Mouse (Mus musculus) lung, adult 2 months (tissue): ENCODE results near the gene Lrrc26. TPM values are rescaled to one million over a fixed set of nuclear protein-coding genes. Genes with fewer than 3 reads are reported as not detected.
"Not testable (repeated sequence)": the region's sequence is repeated elsewhere in the genome, so short reads cannot be mapped to it uniquely, and the experiment has no call there.

ENCODE experiments used
- DNase-seq: peaks from one replicate; pipeline ENCODE4 v3.0.0; 2022
- H3K4me1 ChIP-seq: fragments of 200-500 bp; 2 replicates; pipeline ENCODE4 v1.6.1; 2011; ENCODE audit warnings: low read length; ENCODE audit not compliant: control insufficient read depth, insufficient read depth
- H3K4me3 ChIP-seq: fragments of 200-500 bp; replicated peaks from 2 replicates; pipeline ENCODE3; 2011; ENCODE audit warnings: low read depth, mild to moderate bottlenecking, control low read depth, low read length; ENCODE audit errors: extremely low read depth
- CTCF ChIP-seq: fragments of 200-500 bp; IDR thresholded peaks from 2 replicates; pipeline ENCODE4 v1.5.1; 2011; ENCODE audit warnings: mild to moderate bottlenecking, low read length, control low read depth; ENCODE audit not compliant: insufficient read depth
- POLR2A ChIP-seq: fragments of 200-500 bp; IDR thresholded peaks from 2 replicates; pipeline ENCODE4 v1.6.1; 2011; ENCODE audit warnings: low read depth, mild to moderate bottlenecking, control low read depth, low read length, borderline replicate concordance; ENCODE audit errors: extremely low read depth
- WGBS: fragments of 180-500 bp; shearing (Covaris S2); methylation state at CpG from one replicate; pipeline ENCODE4 v1.1.7; 2018; 5-methylcytosine and 5-hydroxymethylcytosine counted together
- polyA plus RNA-seq: library from polyadenylated mRNA; depleted of rRNA; stranded (reverse); fragments of >200 nt; gene quantifications from 2 replicates; pipeline ENCODE4 v1.2.3, GENCODE M21; 2012

Lrrc26 gene
- polyA plus RNA-seq, 1 experiment: 52.8 TPM

DNA sequence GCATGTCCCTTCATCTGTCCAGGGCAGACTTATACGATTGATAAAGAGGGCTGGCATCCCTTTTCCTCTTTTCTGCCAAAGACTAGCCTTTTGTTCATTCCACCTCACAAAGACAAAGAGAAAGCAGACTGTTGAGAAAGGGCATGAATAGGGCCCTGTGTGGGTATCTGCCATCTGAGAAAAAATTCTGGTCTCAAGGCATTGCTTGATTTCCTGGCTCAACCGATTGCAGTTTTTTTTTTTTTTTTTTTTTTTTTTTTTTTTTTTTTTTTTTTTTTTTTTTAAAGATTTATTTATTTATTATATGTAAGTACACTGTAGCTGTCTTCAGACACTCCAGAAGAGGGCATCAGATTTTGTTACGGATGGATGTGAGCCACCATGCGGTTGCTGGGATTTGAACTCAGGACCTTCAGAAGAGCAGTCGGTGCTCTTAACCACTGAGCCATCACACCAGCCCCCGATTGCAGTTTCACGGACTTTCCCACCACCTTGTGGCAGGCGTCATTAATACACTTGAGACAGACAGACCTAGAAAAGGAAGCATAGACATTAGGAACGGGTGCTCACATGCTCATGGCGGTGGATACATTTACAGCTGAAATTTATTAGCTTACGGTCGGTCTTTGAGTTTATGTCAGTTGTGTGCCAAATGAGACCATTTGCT lies 33.1 kb upstream of the Lrrc26 start:
- H3K4me3 ChIP-seq: peak overlapping the region; percentile 93
- DNase-seq, H3K4me1 ChIP-seq: not testable (repeated sequence)
- peak; percentile 25; the same call in 1 of the 2 replicates for TF ChIP-seq CTCF
- WGBS: 39% methylated on average over 12 of the region's 12 CpGs

DNA sequence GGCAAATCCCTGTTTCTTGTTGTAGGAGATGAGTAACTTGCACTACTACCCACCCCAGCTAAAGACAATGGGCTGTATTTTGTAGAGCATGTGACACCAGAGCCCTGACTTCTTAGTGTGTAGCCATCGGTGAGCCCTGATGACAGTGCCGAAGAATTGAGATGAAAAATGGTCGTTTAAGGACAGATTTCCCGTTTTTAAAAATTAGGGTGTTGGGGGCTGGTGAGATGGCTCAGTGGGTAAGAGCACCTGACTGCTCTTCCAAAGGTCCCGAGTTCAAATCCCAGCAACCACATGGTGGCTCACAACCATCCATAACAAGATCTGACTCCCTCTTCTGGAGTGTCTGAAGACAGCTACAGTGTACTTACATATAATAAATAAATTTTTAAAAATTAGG lies 32.5 kb upstream of the Lrrc26 start:
- DNase-seq, H3K4me1 ChIP-seq, H3K4me3 ChIP-seq: not testable (repeated sequence)
- 80% methylated on average over 5 of the region's 5 CpGs for WGBS

DNA sequence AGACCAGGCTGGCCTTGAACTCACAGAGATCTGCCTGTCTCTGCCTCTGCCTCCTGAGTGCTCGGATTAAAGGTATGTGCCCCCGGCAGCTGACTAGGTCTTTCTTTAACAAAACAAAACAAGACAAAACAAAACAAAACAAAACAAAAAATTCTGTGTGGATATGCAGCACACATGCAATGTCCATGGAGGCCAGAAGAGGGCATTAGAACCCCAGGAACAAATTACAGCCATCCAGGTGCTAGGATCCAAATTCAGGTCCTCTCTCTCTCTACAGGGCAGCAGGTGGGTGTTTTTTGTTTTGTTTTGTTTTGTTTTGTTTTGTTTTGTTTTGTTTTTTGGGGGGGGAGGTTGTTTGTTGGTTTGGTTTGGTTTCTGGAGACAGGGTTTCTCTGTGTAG lies 30.8 kb upstream of the Lrrc26 start:
- WGBS: 61% methylated on average over 2 of the region's 2 CpGs
- peaks cover 14% of the 10 kb centered on the region for H3K4me1 ChIP-seq
- TF ChIP-seq CTCF (peak; percentile 30), POLR2A (no peak)
- no peak for DNase-seq
- no peak overlapping the region for H3K4me3 ChIP-seq

DNA sequence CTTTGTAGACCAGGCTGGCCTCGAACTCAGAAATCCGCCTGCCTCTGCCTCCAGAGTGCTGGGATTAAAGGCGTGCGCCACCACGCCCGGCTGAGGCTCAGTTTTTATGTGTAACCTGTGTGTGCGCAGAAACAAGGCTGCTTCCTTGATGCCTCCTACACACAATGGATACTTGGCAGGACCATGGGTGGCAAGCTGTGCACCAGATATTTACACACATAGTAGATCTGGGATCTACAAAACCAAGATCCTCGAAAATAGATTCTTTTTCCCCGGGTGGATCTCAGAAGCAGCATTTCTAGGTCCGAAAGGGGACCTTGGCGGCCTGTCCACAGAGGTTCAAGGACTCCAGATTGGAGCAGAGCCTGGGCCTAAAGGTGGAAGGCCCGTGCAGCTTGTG lies 27.8 kb upstream of the Lrrc26 start:
- DNase-seq: no peak
- Histone ChIP-seq H3K4me3 (peak overlapping the region; percentile 55), H3K4me1 (peaks cover 10% of the 10 kb centered on the region)
- TF ChIP-seq CTCF: no peak
- TF ChIP-seq POLR2A: no peak
- whole genome bisulfite sequencing: 45% methylated on average over 12 of the region's 12 CpGs

DNA sequence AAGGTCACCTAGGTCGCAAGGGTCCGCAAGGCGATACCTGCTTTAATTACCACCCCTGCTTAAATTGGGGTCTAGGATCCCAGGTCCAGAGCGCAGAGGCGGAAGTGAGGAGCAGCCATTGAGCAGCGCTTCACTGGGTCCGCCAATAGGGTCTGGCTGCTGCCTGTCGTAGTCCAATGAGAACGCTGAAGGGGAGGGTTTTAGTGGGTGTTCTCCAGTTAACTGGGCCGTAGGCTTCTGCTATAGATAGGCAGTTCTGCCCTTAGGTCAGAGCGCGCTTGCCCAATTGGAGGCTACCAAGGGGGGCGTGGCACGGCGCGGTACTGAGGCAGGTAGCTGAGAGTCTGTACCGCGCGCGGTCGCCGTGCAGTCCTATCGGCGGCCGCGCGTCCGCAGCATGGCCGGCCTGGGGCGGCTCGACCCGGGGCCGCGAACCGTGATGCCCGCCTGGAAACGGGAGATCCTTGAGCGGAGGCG lies 27.4 kb upstream of the Lrrc26 start, which contains the start of gene Tprn:
TSS of gene Tprn (plus strand) at position 328 of the 477 bp plus-strand sequence.
- peak within 1 kb of the TSS; percentile 66 for H3K4me3 ChIP-seq
- under 1% methylated on average over 39 of the region's 39 CpGs for WGBS
- H3K4me1 ChIP-seq: peaks cover 10% of the 10 kb centered on the region
- TF ChIP-seq POLR2A: peak; percentile 28; the same call in 1 of the 2 replicates
- no peak for TF ChIP-seq CTCF
- DNase-seq: peak; percentile 89

DNA sequence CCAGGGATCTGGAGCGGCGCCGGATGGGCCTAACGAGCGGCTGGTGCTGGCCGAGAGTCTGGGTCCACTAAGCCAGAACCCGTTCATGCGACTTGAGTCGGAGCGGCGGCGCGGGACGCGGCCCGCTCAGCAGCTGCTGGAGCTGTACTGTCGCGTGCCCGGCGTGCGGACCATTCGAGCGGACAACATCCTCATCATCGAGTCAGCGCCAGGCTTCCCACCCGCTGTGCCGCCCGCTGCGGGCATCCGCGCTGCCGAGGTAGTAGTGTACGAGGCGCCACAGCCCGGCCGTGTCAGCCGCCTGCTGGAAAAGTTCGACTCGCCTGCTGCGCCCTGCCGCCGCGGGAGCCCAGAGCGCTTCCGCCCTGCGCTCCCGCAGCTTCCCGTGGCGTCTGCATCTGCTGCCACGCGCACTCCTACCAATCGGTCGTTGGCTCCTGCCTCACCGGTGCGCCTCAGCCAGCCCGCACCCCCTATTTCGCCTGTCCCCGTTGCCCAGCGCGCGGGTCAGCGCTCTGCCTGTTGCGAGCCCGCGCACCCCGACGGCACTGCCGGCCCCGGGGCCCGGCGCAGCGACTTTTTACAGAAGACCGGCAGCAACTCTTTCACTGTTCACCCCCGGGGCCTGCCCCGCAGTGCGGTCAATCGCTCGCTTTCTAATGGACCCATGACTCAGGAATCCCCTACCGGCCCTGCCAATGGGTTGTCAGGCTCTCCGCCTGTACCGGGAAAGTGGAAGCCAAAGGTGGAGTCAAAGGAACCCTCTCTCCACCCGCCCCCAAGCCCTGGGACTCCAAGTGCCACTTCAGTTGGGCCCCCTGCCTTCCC lies 26.7 kb upstream of the Lrrc26 start:
- no peak for DNase-seq
- peak overlapping the region; percentile 66 for H3K4me3 ChIP-seq
- WGBS: 1% methylated on average over 81 of the region's 82 CpGs
- no peak for TF ChIP-seq POLR2A
- TF ChIP-seq CTCF: no peak
- peaks cover 10% of the 10 kb centered on the region for H3K4me1 ChIP-seq

DNA sequence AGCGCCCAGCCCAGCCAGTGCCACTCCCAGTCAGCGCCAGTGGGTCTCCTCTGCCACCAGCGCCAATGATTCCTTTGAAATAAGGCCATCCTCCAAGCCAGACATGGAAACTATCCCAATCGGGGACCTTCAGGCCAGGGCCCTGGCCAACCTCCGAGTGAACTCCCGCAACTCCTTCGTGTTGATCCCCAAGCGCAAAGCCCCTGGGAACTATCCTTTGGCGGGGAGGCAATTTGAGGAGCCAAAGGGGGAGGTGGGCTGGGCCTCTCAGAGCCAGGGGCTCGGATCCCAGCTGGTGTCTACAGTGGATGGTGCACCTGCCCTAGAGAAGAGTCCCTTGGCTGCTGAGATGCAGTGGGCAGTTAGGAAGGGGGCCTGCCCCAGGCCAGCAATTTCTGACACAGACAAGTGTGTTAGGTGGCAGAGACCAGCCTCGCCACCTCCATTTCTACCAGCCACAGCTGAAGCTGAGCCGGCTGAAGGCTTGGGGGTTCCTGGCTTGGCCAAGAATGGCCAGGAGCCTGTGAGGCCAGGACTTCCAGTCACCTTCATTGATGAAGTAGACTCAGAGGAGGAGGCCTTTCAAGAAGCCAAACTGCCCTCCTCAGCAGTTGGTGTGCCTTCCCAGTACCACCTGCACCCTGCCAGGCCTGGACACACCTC lies 26.0 kb upstream of the Lrrc26 start:
- Histone ChIP-seq H3K4me3 (peak overlapping the region; percentile 66), H3K4me1 (peaks cover 10% of the 10 kb centered on the region)
- WGBS: 38% methylated on average over 12 of the region's 12 CpGs
- no peak for TF ChIP-seq POLR2A
- TF ChIP-seq CTCF: no peak
- DNase-seq: no peak

DNA sequence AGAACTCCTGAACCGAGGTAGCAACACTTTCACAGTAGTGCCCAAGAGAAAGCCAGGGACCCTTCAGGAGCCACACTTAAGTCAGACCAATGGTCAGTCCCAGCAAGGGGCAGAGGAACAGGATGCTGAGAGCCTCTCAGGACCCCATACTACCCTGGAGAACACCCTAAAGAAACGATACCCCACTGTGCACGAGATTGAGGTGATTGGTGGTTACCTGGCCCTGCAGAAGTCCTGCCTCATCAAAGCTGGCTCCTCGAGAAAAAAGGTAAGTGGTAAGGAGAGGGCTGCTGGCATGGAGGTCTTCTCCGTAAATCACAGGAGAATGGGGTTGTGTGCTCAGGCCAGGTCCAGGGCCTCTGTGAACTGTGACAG lies 25.4 kb upstream of the Lrrc26 start:
- Histone ChIP-seq H3K4me1 (peaks cover 10% of the 10 kb centered on the region), H3K4me3 (no peak overlapping the region)
- TF ChIP-seq POLR2A (no peak), CTCF (no peak)
- WGBS: 71% methylated on average over 5 of the region's 5 CpGs
- DNase-seq: no peak

DNA sequence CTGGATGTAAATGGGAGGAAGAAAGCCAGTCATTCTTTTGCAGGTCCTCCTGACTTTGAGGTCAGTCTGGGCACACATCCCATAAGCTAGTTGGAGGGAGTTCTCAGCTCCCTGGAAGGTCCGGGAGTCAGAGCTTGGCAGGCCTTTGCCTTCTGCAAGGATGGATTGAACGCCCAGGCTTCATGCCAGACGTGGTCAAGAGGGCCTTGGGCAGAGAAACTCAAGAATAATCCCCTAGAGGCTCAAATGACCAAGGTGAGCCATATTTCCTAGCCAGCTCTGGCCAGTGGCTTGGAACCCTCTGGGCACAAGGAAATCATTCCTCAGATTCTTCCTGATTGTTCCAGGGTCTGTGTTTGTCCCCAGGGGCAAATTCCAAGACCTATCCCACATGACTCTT lies 24.9 kb upstream of the Lrrc26 start:
- no peak for TF ChIP-seq CTCF
- TF ChIP-seq POLR2A: no peak
- DNase-seq: no peak
- Histone ChIP-seq H3K4me1 (peaks cover 10% of the 10 kb centered on the region), H3K4me3 (no peak overlapping the region)
- WGBS: 44% methylated on average over 3 of the region's 3 CpGs
